Mouse (Mus musculus): ENCODE results near the gene Gas8.
"Not testable (repeated sequence)": the region's sequence is repeated elsewhere in the genome, so short reads cannot be mapped to it uniquely, and the experiment has no call there.

Gas8 gene

DNA sequence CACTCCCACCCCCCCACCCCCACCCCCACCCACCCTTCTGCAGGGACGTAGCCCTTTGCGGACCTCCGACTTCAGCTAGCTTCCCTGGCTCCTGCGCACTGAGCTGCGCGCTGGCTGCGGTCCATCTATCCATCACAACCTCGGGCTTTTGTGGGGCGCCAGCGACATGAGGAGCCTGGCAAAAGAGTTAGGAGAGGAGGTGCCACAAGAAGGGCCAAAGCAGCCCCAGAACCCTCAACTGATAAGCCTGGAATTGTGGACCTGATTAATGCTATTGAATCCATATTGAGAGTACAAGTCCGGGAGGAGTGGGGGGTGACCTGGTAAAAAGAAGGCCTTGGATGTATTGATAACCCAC lies 3.1 kb upstream of the Gas8 start:
- DNase-seq = no peak

DNA sequence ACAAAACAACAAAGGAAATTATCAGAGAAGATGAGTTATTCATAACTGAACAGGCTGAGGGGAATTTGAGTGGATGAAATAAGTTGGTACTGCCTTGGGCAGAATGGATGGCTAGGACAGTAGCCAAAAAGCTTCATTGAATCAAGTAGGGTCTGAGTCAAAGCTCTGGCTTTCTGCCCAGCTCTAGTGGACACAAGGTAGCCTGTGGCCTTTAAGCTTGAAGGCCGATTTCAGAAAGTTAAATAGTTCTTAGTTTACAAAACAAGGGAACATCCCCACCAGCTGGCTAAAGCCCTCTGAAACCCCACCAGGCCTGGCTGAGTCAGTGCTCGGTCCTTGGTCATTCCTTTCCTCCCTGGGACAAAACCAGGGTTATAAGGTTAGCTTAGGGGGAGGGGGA lies 2.0 kb upstream of the Gas8 start:
- DNase-seq = no peak

DNA sequence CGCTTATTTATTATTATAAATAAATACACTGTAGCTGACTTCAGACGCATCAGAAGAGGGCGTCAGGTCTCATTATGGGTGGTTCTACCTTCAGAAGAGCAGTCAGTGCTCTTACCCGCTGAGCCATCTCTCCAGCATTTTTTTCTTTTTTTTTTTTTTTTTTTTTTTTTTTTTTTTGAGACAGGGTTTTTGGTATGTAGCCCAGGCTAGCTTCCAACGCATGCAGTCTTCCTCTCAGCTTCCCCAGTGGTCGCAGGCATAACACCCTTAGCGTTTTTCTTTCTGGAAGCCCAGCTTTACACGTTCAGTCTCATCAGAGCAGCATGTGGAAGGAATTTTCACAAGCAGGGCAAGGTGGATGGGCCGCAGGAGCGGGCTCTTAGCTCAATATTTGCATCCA lies 462 bp upstream of the Gas8 start:
- no peak for DNase-seq

DNA sequence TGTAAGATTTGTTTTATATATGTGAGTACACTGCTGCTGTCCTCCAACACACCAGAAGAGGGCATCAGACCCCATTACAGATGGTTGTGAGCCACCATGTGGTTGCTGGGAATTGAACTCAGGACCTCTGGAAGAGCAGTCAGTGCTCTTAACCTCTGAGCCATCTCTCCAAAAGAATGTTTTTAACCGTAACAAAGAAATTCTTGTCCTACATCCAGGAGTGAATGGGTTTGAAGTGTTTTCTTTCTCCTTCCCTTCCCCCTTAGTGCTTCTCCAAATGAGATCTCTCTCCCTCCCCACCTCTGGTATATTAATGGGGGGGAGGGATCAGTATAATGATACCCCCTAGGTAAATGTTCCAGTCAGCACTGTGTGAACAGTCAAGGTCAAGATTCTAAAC lies 1.4 kb downstream of the Gas8 start:
- DNase-seq = not testable (repeated sequence)

DNA sequence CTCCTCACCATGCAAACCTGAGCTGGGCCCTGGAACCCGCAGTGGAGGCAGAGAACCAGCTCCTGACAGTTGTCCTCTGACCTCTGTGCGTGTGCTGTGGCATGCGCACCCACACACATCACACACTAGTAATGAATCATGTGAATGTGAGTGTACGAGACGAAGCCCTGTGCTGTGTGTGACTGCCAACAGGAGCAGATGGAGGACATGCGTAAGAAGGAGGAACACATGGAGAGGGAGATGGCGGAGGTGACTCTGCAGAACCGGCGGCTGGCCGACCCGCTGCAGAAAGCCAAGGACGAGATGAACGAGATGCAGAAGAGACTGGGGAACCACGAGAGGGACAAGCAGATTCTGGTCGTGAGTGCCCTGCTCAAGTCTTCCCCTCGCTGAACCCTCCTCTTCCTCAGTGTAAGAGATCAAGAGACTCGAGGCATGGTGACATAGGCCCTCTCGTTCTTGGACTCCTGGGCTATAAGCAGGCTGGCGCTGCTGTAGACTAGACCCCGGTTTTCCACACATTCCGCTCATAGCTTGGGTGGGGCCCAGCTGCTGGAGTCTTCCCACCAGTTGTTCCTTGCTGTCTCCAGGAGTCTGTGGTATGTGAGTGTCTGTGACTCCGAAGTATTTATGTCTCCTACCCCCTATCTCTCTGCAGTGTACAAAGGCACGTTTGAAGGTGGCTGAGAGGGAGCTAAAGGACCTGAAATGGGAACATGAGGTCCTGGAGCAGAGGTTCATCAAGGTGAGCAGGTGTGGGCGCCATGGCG lies 9.3 kb downstream of the Gas8 start:
- DNase-seq = no peak

DNA sequence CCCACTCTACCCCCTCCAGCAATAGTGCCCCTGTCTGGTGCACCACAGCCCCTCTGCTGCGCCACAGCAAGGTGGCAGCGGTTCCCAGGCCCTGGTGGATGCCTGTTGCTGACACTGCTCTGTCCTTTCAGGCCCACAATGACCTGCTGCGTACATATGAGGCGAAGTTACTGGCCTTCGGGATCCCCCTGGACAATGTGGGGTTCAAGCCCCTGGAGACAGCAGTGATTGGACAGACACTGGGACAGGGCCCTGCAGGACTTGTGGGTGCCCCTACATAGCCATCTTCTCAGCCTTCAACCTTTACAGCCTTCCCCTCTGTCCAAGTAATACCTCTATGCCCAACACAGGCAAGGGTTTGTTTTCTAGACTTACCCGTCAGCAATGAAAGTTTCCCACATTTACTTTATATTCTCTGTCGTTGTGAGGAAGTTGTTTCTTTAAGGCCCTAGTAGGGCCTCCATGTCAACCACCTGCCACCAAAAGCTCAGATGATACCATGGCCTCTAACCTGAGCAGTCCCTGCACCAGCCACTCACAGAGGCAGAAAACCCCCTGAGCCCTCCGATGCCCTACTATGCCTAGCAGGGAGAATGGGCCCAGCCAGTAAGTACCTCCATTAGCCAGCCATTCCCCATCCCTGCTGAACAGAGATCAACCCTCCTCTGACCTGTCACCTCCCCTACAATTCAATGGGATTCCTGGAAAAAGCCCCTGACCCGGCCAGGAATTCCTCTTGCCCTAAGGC lies 17.8 kb downstream of the Gas8 start:
- DNase-seq = no peak

DNA sequence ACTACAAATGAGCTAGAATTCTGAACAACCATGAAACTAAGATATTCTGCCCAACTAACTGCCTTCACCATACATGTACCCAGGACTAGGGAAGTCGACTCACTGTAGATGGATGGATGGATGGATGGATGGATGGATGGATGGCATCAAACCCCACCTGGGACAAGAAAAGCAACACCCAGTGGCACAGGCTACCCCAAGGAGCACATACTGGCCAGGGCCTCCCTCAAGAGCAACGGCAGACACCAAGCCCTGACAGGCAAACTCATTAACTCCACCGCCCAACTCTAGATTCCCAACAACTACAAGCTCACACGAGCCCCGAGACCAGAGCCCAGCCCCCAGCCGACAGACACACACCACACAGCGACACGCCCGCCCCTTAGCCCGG lies 18.4 kb downstream of the Gas8 start:
- DNase-seq = no peak

DNA sequence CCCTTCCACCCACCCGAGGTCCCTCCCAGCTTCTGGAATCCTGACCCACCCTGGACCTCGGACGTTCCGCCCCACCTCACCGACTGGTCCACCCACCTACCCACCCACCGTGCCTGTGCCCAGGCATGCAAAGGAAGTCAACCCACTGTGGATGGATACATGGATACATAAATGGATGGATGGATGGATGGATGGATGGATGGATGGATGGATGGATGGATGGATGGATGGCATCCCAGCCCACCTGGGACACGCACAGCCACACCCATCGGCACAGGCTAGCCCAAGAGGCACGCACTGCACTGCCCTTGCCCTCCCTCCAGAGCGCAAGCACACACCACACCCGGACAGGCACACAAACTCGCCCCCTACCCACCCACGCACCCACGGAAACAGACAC lies 19.0 kb downstream of the Gas8 start:
- DNase-seq = peak; percentile 13 to 31

DNA sequence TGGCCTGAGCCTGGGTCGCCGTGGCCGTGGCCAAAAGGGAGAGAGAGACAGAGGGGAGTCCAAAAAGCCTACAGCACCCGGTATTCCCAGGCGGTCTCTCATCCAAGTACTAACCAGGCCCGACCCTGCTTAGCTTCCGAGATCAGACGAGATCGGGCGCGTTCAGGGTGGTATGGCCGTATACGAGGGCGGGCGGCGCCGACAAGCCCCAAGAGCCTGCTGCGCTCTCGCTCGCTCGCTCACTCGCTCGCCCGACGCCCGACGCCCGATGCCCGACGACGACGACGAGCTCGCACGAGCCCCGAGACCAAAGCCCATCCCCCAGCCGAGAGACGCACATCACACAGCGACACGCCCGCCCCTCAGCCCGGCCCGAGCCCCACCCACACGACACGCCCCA lies 45.6 kb downstream of the Gas8 start:
- not testable (repeated sequence) for DNase-seq

DNA sequence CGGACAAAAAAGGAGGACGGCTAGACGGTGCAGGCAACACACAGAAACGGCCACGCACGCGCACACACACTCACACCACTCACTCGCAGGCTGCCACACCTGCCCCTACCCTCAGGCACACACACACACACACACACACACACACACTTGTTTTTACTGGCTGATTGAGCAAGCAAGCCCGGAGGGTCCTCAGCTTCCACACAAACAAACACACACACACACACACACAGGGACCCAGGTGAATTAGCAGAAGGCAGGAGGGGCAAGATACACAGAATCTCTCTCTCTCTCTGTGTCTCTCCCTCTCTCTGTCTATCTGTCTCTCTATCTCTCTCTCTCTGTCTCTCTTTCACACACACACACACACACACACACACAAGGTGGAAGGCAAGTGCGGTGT lies 56.8 kb downstream of the Gas8 start:
- DNase-seq = peak; percentile 3 to 6
